Mouse (Mus musculus) kidney, adult 9 months (tissue): ENCODE measurements at regions not wholly inside any gene's neighbourhood (a gene's known extent, or its start where the extent isn't known, plus 50 kb on each side); places are given as distances from the start of the nearest gene placed in this dataset.

ENCODE experiments used
- DNase-seq: peaks from one replicate; pipeline ENCODE4 v3.0.0; 2022

DNA sequence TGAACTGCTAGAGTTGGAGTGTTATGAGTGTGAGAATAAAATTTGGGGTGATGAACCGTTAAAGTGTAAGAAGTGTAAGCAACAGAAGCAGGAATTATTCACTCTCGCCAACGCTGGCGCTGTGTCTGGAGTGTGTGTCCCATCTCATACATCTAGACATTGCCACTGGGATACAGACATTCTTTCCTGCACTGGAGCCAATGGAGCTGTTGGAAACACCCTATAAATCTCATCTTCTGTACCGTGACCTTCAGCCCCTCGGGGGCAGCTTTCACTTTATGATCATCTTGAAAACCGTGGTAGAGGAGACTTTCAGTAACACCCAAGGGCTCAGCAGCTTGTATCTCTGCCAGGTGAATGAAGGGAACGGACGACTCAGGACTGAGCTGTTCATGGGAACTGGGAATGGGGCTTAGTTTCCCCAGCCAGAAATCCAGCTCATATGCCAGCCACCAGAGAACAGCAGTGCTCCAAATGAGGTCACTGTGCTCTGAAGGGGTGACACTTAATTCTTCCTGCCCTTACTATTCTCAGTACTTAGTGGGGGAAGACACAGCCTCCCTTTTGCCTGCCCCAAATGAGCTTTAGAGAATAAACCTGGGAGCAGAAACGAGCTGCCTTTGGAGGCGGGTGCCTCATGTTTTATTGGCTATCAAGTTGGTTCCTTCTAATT, 293.6 kb downstream of the Slc4a3 start:
- DNase-seq = no peak

DNA sequence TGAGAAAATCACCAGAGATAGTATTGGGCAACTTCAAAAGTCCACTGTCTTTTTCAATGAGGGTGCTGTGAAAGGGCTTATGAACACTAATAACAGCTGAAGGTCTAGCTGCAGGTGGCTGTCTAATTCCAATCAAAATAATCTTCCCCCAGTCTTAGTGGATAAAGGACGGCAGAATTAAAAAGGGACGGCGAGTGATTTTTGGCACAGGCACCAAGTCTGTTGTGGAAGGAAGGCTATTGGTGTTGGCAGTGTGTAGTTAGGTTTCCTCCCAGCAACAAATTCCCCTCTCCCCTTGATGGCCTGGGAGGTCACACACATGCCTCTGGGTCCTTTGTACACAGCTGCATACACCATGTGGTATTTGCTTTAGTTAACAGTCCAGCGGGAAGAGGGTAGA, 296.3 kb downstream of the Slc4a3 start:
- no peak for DNase-seq

DNA sequence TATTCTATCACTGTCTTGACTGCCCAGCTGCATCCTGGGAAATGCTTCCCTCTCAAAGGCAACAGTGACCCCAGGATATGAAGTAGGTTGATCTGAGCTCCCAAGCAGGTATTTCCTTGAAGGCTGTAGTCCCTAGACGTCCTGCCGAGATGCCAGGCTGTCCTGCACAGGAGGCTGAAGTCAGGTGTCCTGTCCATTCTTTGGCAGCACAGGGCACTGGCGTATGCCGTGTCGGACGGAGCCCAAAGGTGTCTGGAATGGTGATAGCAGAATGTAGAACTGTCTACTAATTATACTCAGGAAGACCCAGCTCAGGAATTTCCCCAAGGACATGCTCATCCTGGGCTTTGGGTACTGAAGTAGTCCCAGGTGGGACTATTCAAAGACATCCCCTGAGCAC, 297.3 kb downstream of the Slc4a3 start:
- no peak for DNase-seq

DNA sequence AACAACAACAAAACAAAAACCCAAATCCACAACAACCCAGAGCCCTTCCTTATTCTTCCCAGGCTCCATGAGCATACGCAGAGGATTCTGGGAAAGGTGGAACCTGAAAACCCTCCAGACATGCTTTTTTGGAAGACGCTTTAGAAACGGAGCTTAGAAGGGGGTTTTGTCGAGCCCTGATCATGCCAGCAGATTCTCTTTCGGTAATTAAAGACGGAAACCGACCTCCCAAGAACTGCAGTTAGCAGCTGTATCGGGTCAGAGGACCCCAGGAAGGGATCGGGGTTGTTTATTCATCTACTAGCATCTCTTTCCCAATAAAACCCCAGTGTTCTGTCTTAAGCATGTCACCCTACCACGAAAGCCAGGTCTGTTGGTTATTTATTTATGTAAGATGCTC, 298.1 kb downstream of the Slc4a3 start:
- DNase-seq = no peak

DNA sequence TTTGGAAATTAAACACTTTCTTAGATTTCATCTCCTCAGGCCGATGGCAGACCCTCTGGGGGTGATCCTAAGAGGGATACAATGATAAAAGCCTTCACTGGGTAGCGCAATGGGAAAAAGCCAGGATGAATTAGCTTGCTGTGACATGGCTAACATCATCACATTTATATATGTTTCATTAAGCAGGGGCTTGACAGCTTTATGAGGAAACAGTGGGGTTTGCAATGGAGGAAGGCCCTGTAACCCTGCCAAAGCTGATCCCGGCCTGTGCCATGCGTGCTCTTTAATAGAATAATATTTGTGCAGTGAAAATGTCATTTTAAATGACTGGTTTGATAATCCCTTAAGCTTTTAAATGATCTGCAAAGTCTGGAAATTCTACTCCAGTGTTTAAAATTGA, 298.5 kb downstream of the Slc4a3 start:
- no peak for DNase-seq

DNA sequence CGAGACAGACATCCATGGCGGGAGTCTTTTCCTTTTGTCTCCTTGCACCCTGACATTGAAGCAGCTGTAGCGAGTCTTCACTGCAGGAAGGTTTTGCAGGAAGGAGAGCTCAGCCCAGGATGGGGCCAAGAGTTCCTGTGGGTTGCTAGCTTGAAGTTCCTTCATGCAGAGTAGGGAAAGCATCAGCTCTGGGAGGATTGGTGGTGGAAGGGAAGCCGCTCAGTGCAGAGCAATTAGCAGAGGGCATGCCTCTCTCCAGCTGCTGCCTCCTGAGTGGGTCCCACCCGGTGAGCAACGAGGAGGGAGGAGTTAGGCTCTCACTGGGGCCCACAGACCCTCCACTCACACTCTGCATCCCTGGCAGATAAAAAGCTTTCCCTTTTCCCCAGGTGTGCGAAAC, 298.9 kb downstream of the Slc4a3 start:
- DNase-seq = no peak

DNA sequence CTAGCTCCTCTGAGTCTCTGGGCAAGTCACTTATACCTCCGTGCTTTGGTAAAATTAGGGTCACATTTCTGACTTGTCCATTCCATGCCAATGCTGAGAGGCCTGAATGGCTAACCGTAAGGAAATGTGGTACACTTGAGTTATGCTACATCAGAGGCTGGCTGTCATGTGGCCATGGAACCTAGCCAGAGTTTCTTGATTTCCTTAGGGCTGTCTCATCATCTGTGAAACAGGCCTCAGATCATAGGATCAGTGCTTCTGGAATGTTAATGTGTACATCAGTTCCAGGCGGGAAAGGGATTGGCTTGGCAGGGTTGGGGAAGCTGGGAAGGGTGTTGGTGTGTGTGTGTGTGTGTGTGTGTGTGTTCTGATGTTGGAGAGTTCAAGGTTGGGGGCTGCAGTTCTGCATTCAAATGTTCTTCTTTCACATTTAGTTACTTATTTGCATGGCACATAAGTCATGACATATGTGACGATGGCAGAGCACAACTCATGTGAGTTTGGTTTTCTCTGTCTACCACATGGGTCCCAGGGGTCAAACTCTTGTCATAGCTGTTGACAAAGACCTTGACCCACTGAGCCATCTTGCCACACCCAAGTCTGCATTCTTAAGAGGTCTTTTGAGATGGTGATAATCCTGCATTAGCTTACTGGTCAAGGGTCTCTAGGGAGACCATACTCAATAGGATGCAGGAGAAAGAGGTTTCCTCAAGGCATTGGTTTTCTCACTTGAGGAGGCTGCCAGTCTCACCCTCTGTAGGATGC, 299.9 kb downstream of the Slc4a3 start:
- DNase-seq = no peak

DNA sequence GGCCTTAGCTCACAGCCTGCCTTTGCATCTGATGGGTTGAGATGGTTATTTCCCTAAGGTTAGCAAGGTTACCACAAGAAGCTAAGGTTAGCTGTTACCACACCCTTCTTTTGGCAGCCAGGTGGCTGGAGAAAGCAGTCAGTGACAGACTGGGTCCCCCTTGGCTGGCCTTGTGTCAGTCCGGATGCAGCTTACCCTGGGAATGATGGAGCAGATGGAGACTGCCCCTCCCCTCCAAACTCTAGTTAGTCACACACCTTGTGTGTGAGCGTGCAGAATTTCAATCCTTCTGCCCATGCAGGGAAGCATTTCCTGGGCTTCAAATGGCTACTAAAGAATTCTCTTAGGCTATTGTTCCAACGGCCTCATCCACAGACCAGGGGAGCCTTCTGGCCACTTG, 301.6 kb downstream of the Slc4a3 start:
- DNase-seq = no peak

DNA sequence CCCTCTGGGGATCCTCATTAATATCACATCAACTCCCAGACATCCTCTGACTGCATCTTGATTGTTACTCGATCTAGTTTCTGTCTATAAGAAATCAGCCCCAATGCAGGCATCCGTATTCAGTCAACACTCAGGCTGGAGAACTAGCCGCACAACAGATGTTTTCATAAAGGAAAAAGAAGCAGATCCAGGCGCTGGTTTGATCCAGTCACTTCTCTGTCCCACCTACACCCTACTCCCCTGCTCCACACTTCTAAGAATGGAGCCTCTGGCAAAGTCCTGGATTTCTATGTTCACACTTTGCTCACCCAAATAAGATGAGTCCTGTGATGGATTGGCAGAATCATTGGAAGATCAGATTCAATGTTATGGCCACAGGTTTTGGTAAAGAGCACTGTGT, 302.4 kb downstream of the Slc4a3 start:
- no peak for DNase-seq

DNA sequence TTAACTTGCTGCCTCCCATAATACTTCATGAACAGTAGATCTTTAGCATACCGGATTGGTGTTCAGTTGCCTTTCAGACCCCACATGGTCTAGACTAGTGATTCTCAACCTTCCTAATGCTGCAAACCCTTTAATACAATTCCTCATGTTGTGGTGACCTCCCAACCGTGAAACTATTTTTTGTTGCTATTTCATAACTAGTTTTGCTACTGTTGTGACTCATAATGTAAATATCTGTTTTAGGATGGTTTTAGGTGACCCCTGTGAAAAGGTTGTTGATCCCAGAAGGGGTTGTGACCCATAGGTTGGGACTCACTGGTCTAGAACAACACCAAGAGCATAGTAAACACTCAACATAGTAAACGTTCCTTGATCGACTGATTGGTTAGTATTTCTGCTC, 304.1 kb downstream of the Slc4a3 start:
- DNase-seq = no peak

DNA sequence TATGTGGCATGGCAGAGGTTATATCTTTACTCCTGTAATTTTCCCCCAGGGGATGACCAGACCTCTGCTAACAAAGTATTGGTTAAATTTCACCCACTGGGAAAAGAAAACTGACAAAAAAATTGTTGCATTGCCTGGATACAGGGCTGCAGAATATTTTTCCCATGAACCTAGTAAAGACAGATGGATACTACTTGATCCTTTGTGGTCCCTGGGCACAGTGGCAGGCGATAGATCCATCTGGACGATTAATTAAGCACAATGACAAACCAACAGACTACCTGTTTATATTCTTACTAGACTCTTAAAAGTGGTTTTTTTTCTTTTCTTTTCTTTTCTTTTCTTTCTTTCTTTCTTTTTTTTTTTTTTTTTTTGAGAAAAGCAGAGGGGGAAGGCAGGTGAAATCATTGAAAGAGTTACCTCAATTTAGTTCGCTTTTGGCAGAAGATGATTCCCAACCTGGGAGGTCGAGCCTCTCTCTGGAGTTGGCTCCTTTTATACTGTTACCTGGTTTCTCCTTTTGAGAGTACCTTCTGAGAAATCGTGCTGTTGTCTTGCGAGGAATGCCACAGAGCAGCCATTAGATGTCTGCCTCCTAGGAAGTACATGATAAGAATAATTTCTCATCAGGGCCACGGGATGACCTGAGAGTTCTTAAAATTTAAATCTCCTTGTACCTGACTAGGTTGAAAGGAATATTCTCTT, 312.6 kb downstream of the Slc4a3 start:
- no peak for DNase-seq

DNA sequence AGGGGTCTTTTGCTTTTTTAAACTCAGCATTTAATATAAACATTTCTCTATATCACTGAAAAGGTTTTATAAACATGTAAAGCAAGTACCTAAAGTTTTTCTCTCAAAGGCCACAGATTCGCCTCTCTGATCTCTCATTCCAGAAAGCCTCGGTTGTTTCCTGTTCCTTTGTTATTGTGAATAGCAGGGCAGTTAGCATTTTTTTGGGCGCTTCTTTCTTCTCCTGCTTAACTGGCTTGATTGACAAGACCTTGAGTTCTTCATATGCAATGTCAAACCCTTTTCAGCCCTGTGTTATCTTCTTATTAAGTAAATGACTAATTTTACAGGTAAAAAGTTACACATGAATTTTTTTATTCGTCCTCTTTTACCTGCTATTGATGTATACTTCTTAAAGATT, 316.7 kb downstream of the Slc4a3 start:
- no peak for DNase-seq

DNA sequence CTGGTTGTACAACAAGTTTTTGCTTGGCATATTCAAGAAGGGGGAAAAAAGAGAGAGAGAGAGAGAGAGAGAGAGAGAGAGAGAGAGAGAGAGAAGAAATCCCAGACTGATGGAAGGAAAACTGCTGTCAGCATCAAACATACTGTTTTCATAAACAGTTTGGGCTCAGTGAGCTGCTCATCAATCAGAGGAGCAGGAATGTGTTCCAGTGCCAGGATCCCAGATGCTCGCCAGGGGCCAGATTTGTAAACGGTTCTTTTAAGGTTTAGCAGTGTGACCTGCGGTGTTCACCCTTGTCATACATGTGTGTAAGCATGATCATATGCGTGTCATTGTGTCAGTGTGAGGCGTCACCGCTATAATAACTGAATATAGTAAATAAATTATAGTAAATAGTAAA, 320.5 kb downstream of the Slc4a3 start:
- no peak for DNase-seq

DNA sequence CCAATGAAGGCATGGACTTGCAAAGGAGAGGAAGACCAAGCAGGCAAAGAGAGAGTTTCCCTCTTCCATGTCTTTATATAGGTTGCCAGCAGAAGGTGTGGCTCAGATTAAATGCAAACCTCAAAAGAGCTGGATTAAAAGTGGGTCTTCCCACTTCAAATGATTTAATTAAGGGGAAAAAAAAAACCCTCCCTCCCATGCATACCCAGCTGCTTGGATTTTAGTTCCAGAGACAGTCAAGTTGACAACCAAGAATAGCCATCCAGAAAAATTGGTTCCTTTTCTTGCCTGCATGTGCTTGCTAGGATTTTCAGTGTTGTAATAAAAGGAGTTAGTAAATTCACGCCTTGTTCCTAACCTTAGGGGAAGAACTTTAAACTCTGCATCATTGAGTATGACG, 323.3 kb downstream of the Slc4a3 start:
- no peak for DNase-seq

DNA sequence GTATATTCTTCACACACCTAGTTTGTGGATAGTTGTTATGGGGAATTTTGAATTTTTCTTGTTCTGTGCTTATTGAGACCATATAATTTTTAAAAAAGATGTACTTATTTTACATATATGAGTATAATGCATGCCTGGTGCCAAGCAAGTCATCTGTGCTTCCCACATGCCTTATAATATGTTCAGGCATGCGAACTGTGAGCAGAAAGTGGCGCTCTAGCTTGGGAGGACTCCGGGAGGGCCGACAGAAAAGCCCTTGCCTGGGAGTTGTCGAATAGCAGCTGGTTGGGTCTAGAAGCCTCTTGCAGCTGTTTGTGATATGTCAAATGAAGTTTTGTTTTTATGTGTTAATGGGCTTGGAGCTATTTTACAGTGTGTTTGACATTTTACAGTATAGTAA, 323.8 kb downstream of the Slc4a3 start:
- DNase-seq = no peak

DNA sequence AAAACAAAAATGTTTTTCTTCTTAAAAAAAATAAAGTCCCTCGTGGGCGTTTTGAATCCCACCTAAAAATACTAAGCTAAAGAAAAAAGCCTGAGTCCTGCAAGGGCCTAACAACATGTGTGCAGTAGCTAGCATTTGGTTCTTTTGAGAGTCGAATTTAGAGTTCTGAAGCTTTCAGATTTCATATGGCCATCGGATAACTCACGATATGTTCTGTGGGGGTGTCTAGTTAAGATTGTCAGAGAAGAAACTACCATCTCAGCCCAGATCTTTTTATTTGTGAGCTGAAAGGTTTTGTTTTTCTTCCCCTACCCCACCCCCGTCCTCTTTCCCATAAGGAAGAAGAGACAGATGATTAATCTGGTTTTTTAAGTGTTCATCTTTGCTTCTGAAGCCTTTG, 327.8 kb downstream of the Slc4a3 start:
- DNase-seq = no peak

DNA sequence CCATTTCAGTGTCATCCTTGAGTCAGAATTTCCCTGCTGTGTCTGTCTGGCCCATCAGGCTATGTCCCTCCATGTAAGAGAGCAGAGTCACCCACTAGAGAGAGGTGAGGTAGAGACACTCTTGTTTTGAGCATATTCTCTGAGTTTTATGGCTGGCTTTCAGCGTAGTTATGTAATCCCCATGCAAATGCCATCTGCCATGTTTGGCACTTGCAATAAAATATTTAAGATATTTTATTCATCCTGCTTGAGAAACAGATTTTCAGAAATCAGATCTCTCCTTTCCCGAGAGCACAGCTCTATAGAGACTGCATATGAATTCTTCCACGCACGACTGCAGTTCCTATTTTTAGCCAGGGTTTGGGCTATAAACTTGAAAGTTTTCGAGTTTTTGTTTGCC, 331.1 kb downstream of the Slc4a3 start:
- DNase-seq = no peak

DNA sequence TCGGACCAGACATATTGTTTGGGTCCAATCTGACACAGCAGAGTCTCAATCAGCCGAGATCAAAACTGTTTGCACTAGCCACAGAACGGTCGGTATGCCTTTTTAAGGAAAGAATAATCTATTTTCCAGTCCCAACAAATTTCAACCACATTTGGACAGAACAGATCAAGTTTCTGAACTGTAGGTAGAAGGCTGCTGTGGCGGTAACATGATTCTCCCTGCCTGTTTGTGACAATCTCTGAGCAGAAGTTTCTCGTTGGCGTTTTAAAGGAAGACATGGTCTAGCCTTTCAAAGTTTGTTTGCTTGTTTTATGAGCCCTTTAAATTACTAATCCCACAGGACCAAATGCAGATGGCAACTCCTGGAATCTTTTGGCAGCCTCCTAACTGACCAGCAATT, 339.6 kb downstream of the Slc4a3 start:
- DNase-seq = no peak

DNA sequence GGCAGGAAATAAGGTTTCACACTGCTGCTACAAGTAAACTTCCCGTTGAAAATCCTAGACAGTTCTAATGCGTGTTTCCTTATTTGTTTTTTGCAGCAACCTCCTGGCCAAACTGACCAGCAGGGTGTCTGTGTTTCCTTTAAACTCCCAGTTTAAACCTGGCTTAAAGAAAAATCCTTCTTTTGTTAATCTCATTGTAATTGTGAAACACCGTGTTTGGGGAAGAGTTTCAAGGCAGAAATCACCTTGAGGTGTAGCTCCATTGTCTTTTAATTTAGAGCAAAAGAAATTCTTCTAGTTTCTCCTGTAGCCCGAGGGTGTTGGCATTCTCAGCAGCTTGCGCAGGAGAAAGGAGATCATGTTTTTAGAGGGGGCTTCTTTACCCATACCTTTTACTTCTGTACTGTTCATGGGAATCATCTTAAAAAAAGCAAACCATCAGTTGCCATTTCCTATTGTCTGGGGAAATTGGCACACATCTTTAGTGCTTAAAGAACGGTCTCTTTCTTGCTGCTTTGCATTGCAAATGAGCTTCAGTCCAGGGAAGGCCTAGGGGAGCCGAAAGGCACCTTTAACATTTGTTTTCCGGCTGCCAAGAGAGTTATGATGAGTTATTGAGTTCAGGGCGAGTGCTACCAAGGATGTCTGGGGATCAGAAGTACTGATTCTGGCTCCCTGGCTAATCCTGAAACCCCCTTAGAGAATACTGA, 342.6 kb downstream of the Slc4a3 start:
- DNase-seq = no peak

DNA sequence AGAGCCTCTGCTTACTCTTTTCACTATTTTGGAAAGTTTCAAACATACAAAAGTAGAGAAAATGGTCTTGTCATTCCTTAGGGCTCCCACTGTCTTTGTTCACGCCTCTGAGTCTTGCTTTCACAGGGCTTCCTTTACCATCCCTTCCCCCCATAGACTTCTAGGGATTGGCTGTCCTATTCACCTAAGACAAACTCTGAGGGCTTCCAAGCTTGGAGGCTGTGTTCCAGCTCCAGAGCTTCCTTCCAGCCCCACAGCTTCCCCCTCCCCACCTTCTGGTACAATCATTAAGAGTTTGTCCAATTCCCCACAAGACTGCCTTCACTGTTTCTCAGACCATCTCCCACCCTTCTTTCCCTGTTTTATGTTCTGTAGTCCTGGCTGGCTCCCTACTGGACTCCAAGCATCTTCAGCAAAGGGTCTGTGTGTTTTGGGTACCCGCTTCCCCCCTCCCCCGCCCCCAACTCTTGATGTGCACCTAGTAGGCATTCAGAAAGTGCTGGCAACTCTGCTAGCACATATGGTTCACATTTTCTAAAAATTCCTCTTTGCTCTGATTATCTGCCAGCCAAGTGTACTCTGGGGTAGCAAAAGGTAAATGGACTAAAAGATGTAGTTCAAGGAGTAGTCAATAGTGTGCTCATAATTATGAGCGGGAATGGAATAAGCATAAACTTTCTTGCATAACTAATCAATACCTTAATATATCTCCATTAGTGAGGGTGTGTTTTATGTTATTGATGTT, 344.0 kb downstream of the Slc4a3 start:
- no peak for DNase-seq

DNA sequence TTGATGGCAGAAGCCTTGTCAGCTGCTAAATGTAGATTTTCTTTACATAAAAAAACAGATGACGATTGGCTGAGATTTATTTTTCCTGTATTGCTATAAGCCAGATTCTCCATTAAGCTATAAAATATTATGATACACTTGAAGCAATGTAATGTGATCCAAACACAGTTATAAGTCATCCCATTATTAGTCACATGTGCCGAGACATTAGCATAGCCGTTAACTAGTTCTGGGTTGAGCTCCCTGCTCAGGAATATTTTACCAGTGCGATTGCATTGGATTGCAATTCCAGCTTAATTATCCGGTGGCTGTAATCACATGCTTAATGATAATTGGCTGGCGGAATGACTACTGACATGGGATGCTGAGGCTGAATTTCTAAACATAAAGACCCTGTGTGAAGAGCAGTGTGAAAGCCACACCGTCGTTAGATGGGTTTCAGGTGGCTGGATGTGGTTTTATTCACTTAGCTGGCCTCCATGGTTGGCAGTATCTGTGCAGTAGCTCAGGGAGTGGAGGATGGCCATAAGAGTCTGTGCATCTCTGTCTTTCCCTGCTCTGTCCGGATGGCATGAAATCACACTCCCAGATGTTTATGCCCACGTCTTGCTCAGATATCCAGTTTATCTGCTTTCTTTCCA, 344.7 kb downstream of the Slc4a3 start:
- no peak for DNase-seq

DNA sequence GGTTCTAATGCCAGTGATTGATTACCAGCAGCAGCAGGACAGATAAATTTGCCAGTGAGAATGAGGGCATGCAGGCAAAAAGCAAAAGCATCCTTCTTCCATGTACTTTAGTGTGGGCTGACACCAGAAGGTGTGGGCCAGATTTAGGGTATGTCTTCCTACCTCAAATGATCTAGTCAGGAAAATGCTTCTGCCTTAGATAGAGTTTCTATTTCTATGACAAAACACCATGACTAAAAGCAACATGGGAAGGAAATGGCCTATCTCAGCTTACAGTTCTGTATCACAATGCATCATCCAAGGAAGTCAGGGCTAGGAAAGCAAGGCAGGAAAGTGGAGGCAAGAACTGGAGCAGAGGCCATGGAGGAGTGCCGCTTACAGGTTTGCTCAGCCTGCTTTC, 349.5 kb downstream of the Slc4a3 start:
- no peak for DNase-seq
